Mouse (Mus musculus) layer of hippocampus, postnatal 25 days (tissue): ENCODE data around the gene Hal. TPM values are rescaled to one million over a fixed set of nuclear protein-coding genes. Genes with fewer than 3 reads are reported as not detected.

Experiments
- DNase-seq, 2 experiments: peaks; one replicate each; pipeline ENCODE4 v3.0.0; 2022; ENCODE audit warnings: mixed read lengths in 2 of 2, low spot score in 1 of 2; ENCODE audit errors: extremely low spot score in 1 of 2
- total RNA-seq, 2 experiments: library from RNA; stranded (reverse); gene quantifications; 2 replicates each; pipeline ENCODE4 v1.2.3; 2021

Gene Hal
- total RNA-seq, 2 experiments from 2014 or later: not detected

DNA sequence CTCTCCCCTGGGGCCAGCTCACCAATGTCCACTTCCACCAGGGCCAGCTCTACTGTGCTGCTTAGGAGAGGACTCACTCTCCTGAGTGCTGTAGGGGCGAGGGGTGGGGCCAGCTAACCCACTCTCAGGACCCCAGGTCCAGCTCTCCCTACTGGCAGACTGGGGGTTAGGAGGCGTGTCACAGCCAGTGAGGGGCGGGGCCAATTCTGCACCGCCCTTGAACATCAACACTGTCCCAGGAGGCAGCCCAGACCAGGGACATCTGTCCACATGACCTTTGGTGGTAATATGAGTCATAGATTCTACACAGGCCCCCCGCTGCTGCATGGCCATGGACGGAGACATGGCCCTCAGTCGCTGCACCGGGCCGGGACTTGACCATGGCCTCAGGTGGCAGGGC, 71.2 kb downstream of the Hal start:
- no peak for DNase-seq

- no peak for DNase-seq
Measured at GRCm38 (mm10) chr10:93564518-93565090, 76.0 kb downstream of the Hal start.

GRCm38 (mm10) chr10:93567066-93567465, 78.5 kb downstream of the Hal start:
- no peak for DNase-seq

DNA sequence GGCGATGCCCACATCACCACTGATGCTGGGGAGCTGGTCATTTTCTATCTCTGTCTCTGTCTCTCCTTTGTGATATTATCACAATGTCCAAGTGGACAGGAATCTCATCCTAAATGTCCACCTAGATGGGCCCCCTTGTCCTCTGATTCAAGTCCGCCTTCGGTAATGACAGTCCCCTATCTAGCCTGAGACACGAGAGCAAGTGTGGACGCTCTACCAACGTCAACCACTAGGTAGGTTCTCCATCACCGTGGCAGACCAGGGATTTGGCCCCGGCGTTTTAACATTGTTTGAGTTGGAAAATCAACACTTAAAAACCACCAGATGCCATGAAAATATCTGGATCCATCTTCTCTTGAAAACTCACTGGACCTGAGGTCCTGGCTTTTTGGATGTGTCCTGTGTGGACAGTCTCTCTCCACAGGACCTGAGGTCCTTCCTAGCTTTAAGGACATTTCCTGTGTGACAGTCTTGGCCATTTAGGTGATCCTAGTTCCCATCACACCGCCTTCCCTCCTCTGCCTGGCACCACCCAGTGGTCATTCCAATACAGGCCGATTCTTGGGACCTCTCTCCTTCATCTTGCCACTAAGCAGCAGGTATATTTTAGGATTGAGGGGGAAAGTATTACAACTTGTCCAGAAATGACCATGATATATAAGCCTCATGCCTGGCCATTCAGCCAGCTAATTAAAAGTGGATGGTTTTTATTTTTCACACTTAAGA, 79.4 kb downstream of the Hal start:
- DNase-seq: no peak

GRCm38 (mm10) chr10:93568671-93569070, 80.1 kb downstream of the Hal start:
- DNase-seq: no peak

Other genes with a start within 250 kb of the Hal start
- gene Elk3, start 177.6 kb upstream of the Hal start, total RNA-seq: 1 to 10 TPM; 7.6 to 8.5 TPM
- gene Lta4h, start 35.4 kb upstream of the Hal start, total RNA-seq: 10 to 100 TPM; 45.8 to 59.9 TPM
- under 1 TPM; 0.32 to 0.40 TPM for gene Amdhd1, start 51.3 kb downstream of the Hal start, total RNA-seq
- not detected for gene Ccdc38, start 51.9 kb downstream of the Hal start, total RNA-seq
- 10 to 100 TPM; 10.6 to 12.6 TPM for gene Snrpf, start 100.9 kb downstream of the Hal start, total RNA-seq
- 1 to 10 TPM; 6.1 to 6.2 TPM for gene Ntn4, start 151.9 kb downstream of the Hal start, total RNA-seq